Mouse (Mus musculus) testis, adult 2 months (tissue): ENCODE data around the gene Psors1c2.

Experiments
- CTCF ChIP-seq: fragments of 200-500 bp; IDR thresholded peaks from 2 replicates; pipeline ENCODE4 v1.5.1; 2012; ENCODE audit warnings: low read depth, mild to moderate bottlenecking, inconsistent platforms, low read length, moderate library complexity; ENCODE audit not compliant: control insufficient read depth, insufficient read depth, insufficient replicate concordance
- POLR2A ChIP-seq: fragments of 200-500 bp; IDR thresholded peaks from 2 replicates; pipeline ENCODE4 v1.6.1; 2012; ENCODE audit warnings: low read depth, mild to moderate bottlenecking, inconsistent platforms, low read length, moderate library complexity; ENCODE audit not compliant: control insufficient read depth

DNA sequence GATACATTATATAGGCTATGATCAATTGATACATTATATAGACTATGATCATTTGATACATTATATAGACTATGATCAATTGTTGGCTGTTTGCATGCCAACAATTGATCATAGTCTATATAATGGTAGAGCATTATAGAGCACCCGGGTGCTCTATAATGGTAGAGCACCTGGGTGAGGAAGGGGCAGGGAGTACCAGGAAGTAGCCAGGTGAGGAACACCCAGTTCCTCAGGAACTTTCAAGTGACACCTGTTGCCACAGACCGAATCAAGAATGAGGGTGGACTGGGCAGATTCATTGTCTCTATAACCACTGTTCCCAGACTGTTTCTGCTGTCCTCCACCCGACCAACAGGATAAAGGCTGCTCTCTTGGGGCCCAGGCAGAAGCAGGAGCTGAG, 34.1 kb downstream of the Psors1c2 start, which contains the start of gene 2300002M23Rik:
- TF ChIP-seq CTCF (no peak), POLR2A (no peak)
